Mouse (Mus musculus): ENCODE data around the gene Fam171a2. TPM values are rescaled to one million over a fixed set of nuclear protein-coding genes. Genes with fewer than 3 reads are reported as not detected.

Gene Fam171a2
- polyA plus RNA-seq, 1 experiment from 2014 or later = 8.5 TPM

- Histone ChIP-seq H3K27me3 (no peaks in the 10 kb centered on the region), H3K4me3 (no peak overlapping the region), H3K4me2 (no peak overlapping the region), H3K27ac (no peak overlapping the region), H3K9me3 (replicated peaks) (no peaks in the 10 kb centered on the region), H3K4me1 (no peaks in the 10 kb centered on the region), H3K9ac (no peak overlapping the region), H3K36me3 (ENCODE audit: poor library complexity, severe bottlenecking) (peaks cover 72% of the 10 kb centered on the region)
- no peak for ATAC-seq
- WGBS = 96% methylated on average over 23 of the region's 23 CpGs
These were observed 32.1 kb upstream of the Fam171a2 start for GRCm38 (mm10) chr11:102479581-102479980.

DNA sequence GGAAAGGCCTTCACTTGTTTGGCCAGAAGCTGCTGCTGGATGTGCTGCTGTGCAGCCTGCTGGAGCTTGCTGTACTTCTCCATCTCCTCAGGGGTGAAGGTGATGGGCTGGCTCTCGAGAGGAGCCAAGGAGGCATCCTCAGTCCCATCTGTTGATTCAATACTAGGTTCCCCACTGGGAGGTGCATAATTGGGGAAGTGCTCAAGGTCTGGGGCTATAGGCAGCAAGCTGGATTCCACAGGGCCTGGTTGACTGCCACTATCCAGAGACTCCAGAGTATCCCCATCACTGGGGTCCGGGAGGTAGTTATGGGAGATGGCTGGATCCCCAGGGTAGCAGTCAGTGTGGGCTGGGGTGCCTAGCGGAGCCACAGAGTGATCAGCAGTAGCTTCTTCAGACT lies 31.2 kb upstream of the Fam171a2 start:
- Histone ChIP-seq H3K4me1 (no peaks in the 10 kb centered on the region), H3K27ac (no peak overlapping the region), H3K9ac (no peak overlapping the region), H3K27me3 (no peaks in the 10 kb centered on the region), H3K4me3 (no peak overlapping the region), H3K9me3 (replicated peaks) (no peaks in the 10 kb centered on the region), H3K4me2 (no peak overlapping the region), H3K36me3 (ENCODE audit: poor library complexity, severe bottlenecking) (peaks cover 71% of the 10 kb centered on the region)
- no peak for ATAC-seq
- 89% methylated on average over 3 of the region's 3 CpGs for WGBS

DNA sequence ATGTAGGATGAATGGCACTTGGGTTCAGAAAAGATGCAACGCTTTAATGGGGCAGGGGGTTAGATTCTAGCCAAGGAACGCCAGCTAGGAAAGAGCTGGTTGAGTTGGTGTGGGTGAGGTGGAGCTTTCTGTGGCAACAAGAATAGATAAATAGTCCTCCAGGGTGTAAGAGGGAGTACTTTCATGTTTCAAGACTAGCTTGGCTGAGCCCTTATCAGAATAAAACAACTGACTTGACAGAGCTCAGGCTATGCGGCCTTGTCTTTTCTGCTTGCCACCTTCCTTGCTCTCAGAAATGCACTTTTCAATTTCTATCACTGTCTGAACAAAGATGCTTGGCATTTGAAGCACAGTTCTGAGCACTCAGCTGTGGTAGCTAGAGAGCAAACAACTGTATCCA lies 27.5 kb upstream of the Fam171a2 start:
- Histone ChIP-seq H3K4me1 (no peaks in the 10 kb centered on the region), H3K9me3 (replicated peaks) (no peaks in the 10 kb centered on the region), H3K9ac (no peak overlapping the region), H3K27ac (no peak overlapping the region), H3K27me3 (no peaks in the 10 kb centered on the region), H3K36me3 (ENCODE audit: poor library complexity, severe bottlenecking) (peaks cover 42% of the 10 kb centered on the region), H3K4me3 (no peak overlapping the region), H3K4me2 (no peak overlapping the region)
- no peak for ATAC-seq
- WGBS = 91% methylated on average over 3 of the region's 3 CpGs

GRCm38 (mm10) chr11:102469648-102470357 lies 22.3 kb upstream of the Fam171a2 start, which contains the start of gene Itga2b:
Gene Itga2b, minus strand, starts transcription at chr11:102470122.
- Histone ChIP-seq H3K4me3 (no peak within 1 kb of the TSS), H3K36me3 (ENCODE audit: poor library complexity, severe bottlenecking) (peaks cover 6% of the 10 kb centered on the region; the same call in 1 of the 2 replicates), H3K9me3 (replicated peaks) (no peaks in the 10 kb centered on the region), H3K9ac (no peak within 1 kb of the TSS), H3K27me3 (peaks cover under 1% of the 10 kb centered on the region; the same call in 1 of the 2 replicates), H3K27ac (no peak within 1 kb of the TSS), H3K4me2 (no peak within 1 kb of the TSS), H3K4me1 (peaks cover 27% of the 10 kb centered on the region)
- 71% methylated on average over 11 of the region's 11 CpGs for WGBS
- ATAC-seq = no peak

- peak overlapping the region; percentile 66 for H3K4me2 ChIP-seq
- peak overlapping the region; percentile 41 for H3K9ac ChIP-seq
- WGBS = under 1% methylated on average over 37 of the region's 37 CpGs
- no peaks in the 10 kb centered on the region for H3K36me3 ChIP-seq (ENCODE audit: poor library complexity, severe bottlenecking)
- H3K27me3 ChIP-seq = peaks cover 3% of the 10 kb centered on the region; the same call in 1 of the 2 replicates
- H3K9me3 ChIP-seq (replicated peaks) = no peaks in the 10 kb centered on the region
- peak; percentile 90 for ATAC-seq
- peak overlapping the region; percentile 40; the same call in 1 of the 2 replicates for H3K27ac ChIP-seq
- peaks cover 27% of the 10 kb centered on the region for H3K4me1 ChIP-seq
- peak overlapping the region; percentile 42 for H3K4me3 ChIP-seq
These were observed 19.7 kb upstream of the Fam171a2 start for GRCm38 (mm10) chr11:102467041-102467631.

DNA sequence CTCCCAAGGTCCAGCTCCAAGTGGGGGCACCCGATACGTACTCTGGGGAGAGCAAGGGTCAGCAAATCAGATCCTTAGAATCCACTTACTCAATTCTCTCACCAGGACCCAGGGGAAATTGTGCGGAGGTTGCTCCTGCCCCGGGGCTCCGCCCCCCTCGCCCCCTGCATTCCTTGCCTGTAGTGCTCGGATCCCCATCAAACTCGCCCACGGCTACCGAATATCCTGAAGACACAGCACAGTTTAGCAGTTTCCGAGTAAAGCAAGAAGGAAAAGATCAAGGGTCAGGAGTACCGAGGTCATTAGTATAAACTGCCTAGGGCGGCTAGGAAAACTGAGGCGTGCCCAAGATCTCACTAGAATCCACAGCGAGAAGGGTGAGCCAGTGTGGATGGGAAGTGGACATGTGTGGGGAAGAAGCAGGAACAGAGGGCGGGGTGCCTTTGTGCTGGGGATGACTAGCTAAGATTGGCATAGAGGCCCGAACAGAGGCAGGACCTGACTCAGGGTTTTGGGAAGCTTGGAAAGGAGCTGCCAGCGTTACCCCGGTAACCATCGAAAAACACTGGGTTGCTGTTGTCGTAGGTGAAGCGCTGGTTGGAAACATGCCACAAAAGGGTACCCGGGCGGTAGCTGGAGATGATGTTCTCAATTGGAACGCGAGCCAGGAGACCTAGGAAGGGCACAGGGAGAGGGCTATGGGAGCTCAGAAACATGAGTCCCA lies 18.4 kb upstream of the Fam171a2 start:
- ATAC-seq = peak; percentile 29
- H3K36me3 ChIP-seq (ENCODE audit: poor library complexity, severe bottlenecking) = no peaks in the 10 kb centered on the region
- H3K9me3 ChIP-seq (replicated peaks) = no peaks in the 10 kb centered on the region
- peak overlapping the region; percentile 66 for H3K4me2 ChIP-seq
- H3K27me3 ChIP-seq = peaks cover 3% of the 10 kb centered on the region; the same call in 1 of the 2 replicates
- H3K27ac ChIP-seq = 0 out of 2 replicates have a peak overlapping the region, but pooled peaks have one; percentile 15
- no peak overlapping the region for H3K9ac ChIP-seq
- peaks cover 27% of the 10 kb centered on the region for H3K4me1 ChIP-seq
- no peak overlapping the region for H3K4me3 ChIP-seq
- 6% methylated on average over 26 of the region's 26 CpGs for WGBS

DNA sequence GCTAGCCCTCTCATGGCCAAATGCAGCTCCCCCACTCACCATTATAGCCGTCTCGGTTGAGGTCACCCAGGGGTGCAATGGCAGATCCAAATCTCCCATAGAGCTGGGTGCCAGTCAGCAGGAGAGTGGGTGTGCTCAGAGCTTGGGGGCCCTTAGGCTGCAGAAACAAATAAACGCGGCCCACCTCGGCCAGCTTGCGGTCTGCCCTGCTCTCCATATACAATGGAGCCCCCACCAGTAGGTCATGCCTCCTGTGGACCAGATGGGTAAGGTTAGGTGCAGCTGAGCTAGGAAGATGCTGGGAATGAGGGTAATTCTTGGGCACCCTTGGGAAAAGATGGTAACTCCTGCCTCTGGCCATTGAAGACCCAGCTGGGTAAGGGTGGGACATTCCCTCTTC lies 17.4 kb upstream of the Fam171a2 start:
- Histone ChIP-seq H3K9ac (no peak overlapping the region), H3K9me3 (replicated peaks) (no peaks in the 10 kb centered on the region), H3K4me2 (no peak overlapping the region), H3K4me1 (peaks cover 27% of the 10 kb centered on the region), H3K27me3 (peaks cover 11% of the 10 kb centered on the region; the same call in 1 of the 2 replicates), H3K4me3 (no peak overlapping the region), H3K36me3 (ENCODE audit: poor library complexity, severe bottlenecking) (no peaks in the 10 kb centered on the region), H3K27ac (no peak overlapping the region)
- WGBS = 92% methylated on average over 6 of the region's 6 CpGs
- no peak for ATAC-seq

DNA sequence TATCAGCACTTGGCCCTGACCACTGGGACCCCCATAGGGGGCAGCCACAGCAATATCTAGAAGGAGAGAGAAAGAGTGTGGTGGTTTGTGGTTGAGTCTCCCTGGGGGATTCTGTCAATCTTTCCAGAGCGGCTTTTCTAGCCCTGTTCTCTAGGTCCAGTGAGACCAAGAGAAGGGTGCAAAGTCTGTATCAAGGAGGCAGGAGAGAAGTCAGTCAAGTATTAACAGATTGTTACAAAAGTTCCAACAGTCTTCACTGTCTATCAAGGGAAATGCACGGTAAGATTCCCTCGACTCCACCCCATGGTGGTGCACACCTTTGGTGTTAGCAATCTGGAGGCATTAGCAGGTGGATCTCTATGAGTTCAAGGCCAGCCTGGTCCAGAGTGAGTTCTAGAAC lies 14.3 kb upstream of the Fam171a2 start:
- H3K36me3 ChIP-seq (ENCODE audit: poor library complexity, severe bottlenecking) = no peaks in the 10 kb centered on the region
- no peak overlapping the region for H3K4me2 ChIP-seq
- WGBS = 84% methylated on average over 3 of the region's 3 CpGs
- no peak for ATAC-seq
- H3K27me3 ChIP-seq = peaks cover 27% of the 10 kb centered on the region
- no peak overlapping the region for H3K9ac ChIP-seq
- H3K4me1 ChIP-seq = peaks cover 14% of the 10 kb centered on the region
- no peaks in the 10 kb centered on the region for H3K9me3 ChIP-seq (replicated peaks)
- no peak overlapping the region for H3K27ac ChIP-seq
- no peak overlapping the region for H3K4me3 ChIP-seq

DNA sequence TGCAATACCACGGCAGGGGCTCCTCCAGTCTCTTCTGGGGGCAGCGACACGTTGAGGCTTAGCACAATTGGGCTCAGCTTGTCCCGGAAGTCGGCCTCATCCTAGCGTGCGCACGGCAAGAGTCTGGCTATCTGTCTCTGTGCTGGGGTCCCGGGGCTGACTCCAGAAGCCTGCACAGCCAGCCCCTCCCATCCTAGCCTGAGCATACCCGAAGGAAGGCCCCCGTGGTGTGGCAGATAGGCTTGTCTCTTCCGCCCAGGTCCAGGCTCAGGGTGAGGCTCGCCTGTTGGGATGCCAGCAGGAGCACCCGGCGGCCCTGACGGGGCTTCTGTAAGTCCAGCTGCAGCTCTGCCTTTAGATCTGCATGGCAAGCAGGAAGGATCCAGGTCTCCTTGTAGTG lies 13.1 kb upstream of the Fam171a2 start:
- no peaks in the 10 kb centered on the region for H3K36me3 ChIP-seq (ENCODE audit: poor library complexity, severe bottlenecking)
- H3K4me2 ChIP-seq = no peak overlapping the region
- H3K9ac ChIP-seq = no peak overlapping the region
- H3K4me3 ChIP-seq = no peak overlapping the region
- peaks cover 11% of the 10 kb centered on the region for H3K4me1 ChIP-seq
- no peak overlapping the region for H3K27ac ChIP-seq
- no peaks in the 10 kb centered on the region for H3K9me3 ChIP-seq (replicated peaks)
- WGBS = 63% methylated on average over 16 of the region's 16 CpGs
- ATAC-seq = no peak
- peaks cover 29% of the 10 kb centered on the region for H3K27me3 ChIP-seq

GRCm38 (mm10) chr11:102455740-102456396 lies 8.4 kb upstream of the Fam171a2 start:
- no peaks in the 10 kb centered on the region for H3K36me3 ChIP-seq (ENCODE audit: poor library complexity, severe bottlenecking)
- H3K27ac ChIP-seq = no peak overlapping the region; the same call in 1 of the 2 replicates
- H3K4me2 ChIP-seq = peak overlapping the region; percentile 81
- peak overlapping the region; percentile 56 for H3K9ac ChIP-seq
- peak; percentile 90 for ATAC-seq
- WGBS = 1% methylated on average over 40 of the region's 40 CpGs
- H3K9me3 ChIP-seq (replicated peaks) = no peaks in the 10 kb centered on the region
- H3K4me3 ChIP-seq = peak overlapping the region; percentile 48
- peaks cover 17% of the 10 kb centered on the region for H3K4me1 ChIP-seq
- peaks cover 45% of the 10 kb centered on the region for H3K27me3 ChIP-seq

GRCm38 (mm10) chr11:102453131-102453530 lies 5.6 kb upstream of the Fam171a2 start:
- Histone ChIP-seq H3K9me3 (replicated peaks) (no peaks in the 10 kb centered on the region), H3K4me1 (peaks cover 23% of the 10 kb centered on the region), H3K4me3 (no peak overlapping the region), H3K4me2 (no peak overlapping the region), H3K27me3 (peaks cover 56% of the 10 kb centered on the region), H3K9ac (no peak overlapping the region), H3K27ac (no peak overlapping the region), H3K36me3 (ENCODE audit: poor library complexity, severe bottlenecking) (no peaks in the 10 kb centered on the region)
- 24% methylated on average over 10 of the region's 10 CpGs for WGBS
- no peak for ATAC-seq
